Mouse (Mus musculus): Measurements from ENCODE around the gene Zic4.

DNA sequence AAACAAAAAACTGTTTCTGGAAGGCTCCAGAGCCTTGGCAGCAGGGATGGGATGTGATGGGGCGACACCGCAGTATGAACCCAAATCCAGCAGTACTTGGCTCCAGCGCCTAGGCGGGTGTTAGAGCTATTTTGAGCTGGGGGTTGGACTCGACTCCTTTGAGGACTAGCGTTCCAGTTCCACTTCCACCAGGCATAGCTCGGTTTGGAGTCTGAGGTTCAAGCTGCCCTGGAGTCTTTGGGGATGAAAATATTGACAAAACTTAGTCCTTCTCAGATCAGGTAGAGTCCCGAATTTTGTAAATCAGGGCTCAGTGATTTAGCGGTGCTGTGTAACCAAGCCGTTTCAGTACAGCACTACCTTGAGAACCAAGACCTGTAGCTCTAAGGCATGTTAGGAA, 39.3 kb downstream of the Zic4 start:
- TF ChIP-seq POLR2A (IDR thresholded peaks at IDR 0.05; ENCODE audit: low read depth, low read length) (no peak), CTCF (IDR thresholded peaks at IDR 0.05; ENCODE audit: borderline replicate concordance, insufficient read depth, low read length) (no peak)

Data from embryonic fibroblast, embryonic 13.5 days (primary cell).